Mouse (Mus musculus) stomach, postnatal 0 days (tissue): ENCODE data around the gene Usp30. TPM values are rescaled to one million over a fixed set of nuclear protein-coding genes. Genes with fewer than 3 reads are reported as not detected.
A peak's percentile ranks its signal among the peaks of the same experiment; 100 is the strongest.

Experiments used
- ATAC-seq: fragments of 200-750 bp; cut with Nextera tagmentation; 2 replicates; pipeline ENCODE4 v1.8.0; 2017; ENCODE audit not compliant: low FRiP score, low TSS enrichment
- DNase-seq: peaks from one replicate; pipeline ENCODE4 v3.0.0-alpha.2; 2016; ENCODE audit warnings: low spot score
- H3K27ac ChIP-seq: fragments of 300-500 bp; sonication (generic); replicated peaks from 2 replicates; pipeline ENCODE4 v1.5.1; 2014; ENCODE audit warnings: mild to moderate bottlenecking, control low read depth
- H3K27me3 ChIP-seq: fragments of 300-500 bp; sonication (generic); 2 replicates; pipeline ENCODE4 v1.6.1; 2014; ENCODE audit warnings: low read length; ENCODE audit not compliant: control insufficient read depth, insufficient read depth
- H3K36me3 ChIP-seq: fragments of 300-500 bp; sonication (generic); 2 replicates; pipeline ENCODE4 v1.6.1; 2014; ENCODE audit warnings: low read length, mixed read lengths; ENCODE audit not compliant: control insufficient read depth, insufficient read depth
- H3K4me1 ChIP-seq: fragments of 300-500 bp; sonication (generic); replicated peaks from 2 replicates; pipeline ENCODE4 v1.6.1; 2014; ENCODE audit warnings: antibody characterized with exemption; ENCODE audit not compliant: control insufficient read depth, insufficient read depth
- H3K4me2 ChIP-seq: fragments of 300-500 bp; sonication (generic); replicated peaks from 2 replicates; pipeline ENCODE4 v1.6.1; 2014; ENCODE audit warnings: low read depth, mild to moderate bottlenecking, control low read depth, moderate library complexity
- H3K4me3 ChIP-seq: fragments of 300-500 bp; sonication (generic); 2 replicates; pipeline ENCODE4 v1.5.1; 2014; ENCODE audit warnings: low read depth, low read length, control low read depth
- H3K9ac ChIP-seq: fragments of 300-500 bp; sonication (generic); 2 replicates; pipeline ENCODE4 v1.6.1; 2014; ENCODE audit warnings: mild to moderate bottlenecking, low read length, control low read depth, mixed read lengths
- H3K9me3 ChIP-seq: fragments of 300-500 bp; sonication (generic); 2 replicates; pipeline ENCODE4 v1.6.1; 2016; ENCODE audit warnings: low read length; ENCODE audit not compliant: control insufficient read depth
- CTCF ChIP-seq: IDR thresholded peaks from 2 replicates; pipeline ENCODE4 v1.5.1; 2016; ENCODE audit warnings: antibody characterized with exemption, low read depth, mild to moderate bottlenecking, moderate library complexity
- EP300 ChIP-seq: optimal IDR thresholded peaks from 2 replicates; pipeline ENCODE3; 2016; ENCODE audit warnings: antibody characterized with exemption
- WGBS: fragments of 180-500 bp; shearing (Covaris S2); extraction: QIAGEN DNeasy Blood & Tissue Kit; methylation state at CpG from one replicate; pipeline ENCODE4 v1.1.7; 2014; 5-methylcytosine and 5-hydroxymethylcytosine counted together
- polyA plus RNA-seq: library from polyadenylated mRNA; unstranded; fragments of >200 nt; fragmentation: Nextera tagmentation; extraction: Ambion mirVana; gene quantifications from 2 replicates; pipeline ENCODE4 v1.2.1, GENCODE M21; 2015

Gene Usp30
- polyA plus RNA-seq, 1 experiment from 2014 or later, result 5.3 TPM

DNA sequence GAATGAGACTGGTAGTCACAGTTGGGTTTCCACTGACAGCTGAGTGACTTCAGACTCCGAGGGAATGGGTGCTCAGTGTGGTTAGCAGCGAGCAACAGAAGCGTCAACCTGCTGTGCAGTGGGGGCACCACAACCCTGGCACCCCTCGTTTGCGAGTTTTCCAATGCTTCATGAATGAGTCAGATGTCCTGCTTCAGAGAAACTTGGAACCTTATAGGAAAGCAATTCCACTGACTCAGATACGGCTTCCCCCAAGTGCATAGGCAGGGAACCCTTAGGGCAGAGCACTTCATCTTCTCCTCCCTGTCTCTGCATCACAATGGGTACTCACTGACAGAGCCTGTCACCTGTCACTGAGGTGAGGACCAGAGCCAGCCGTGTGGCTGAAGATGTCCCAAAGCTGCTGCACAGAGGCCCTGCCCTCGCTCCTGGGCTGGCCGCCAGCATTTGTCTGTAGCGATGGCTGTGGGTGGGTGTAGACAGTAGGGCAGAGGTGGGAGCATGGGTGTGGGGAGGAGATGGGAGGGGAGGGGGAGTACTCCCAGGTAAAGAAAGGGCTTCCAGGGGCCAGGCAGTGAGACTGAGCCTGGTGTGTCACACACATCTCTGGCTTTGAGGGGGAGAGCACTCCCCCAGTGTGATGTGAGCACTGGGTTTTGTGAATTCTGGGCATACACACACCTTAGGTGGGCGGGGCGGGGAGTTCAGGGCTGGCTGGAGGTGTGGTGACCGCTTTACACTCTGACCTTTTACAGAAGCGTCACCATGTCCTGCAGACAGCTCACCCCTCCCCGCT lies 72.4 kb downstream of the Usp30 start:
- no peak overlapping the region for H3K4me3 ChIP-seq
- no peaks in the 10 kb centered on the region for H3K27me3 ChIP-seq
- peak overlapping the region; percentile 86 for H3K27ac ChIP-seq
- no peaks in the 10 kb centered on the region for H3K4me1 ChIP-seq
- H3K36me3 ChIP-seq, result no peaks in the 10 kb centered on the region
- ATAC-seq (peak; percentile 34), DNase-seq (peak; percentile 59)
- H3K9me3 ChIP-seq, result no peaks in the 10 kb centered on the region
- no peak for TF ChIP-seq EP300
- TF ChIP-seq CTCF, result no peak
- no peak overlapping the region for H3K9ac ChIP-seq
- H3K4me2 ChIP-seq, result no peak overlapping the region
- 63% methylated on average over 15 of the region's 15 CpGs for WGBS

DNA sequence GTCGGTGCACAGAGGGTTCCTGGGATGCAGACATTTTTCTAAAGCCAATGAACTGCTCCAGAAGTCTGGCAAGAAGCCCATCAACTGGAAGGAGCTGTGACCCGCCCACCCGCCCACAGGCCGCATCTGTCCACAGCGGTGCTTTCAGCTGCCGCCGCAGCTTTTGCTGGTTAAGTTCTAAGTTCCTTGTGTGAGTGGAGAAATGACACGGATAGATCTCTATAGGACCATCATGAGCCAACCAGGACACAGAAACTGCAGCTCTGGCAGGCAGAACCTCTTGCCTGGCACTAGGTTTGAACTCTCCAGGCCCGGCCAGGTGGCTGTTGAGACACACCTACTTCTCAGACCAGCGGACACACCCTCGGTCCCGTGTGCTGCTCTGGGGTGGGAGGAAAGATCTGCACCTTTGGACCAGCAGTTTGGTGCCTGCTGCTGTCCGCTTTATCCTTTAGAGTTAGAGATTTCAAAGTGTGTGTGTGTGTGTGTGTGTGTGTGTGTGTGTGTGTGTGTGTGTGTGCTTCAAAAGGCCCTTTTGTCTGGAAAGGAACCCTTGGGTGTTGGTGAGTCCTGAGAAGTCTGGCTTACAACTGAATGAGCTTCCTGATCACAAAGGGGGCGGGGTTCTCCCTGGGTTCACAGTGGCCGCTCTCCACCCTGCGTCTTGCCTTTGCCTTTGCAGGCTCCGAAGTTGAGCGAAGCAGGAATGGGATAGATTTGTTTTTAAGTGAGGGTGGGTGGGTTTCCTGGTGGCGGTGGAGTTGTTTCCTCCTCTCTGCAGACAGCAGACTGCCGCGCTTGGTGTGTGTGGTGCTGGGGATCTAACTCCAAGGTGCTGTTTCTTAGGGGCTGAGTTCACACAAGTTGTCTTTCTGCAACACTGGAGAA lies 73.3 kb downstream of the Usp30 start:
- Histone ChIP-seq H3K4me3 (no peak overlapping the region), H3K4me1 (no peaks in the 10 kb centered on the region), H3K27ac (peak overlapping the region; percentile 86), H3K4me2 (no peak overlapping the region; the same call in 1 of the 2 replicates), H3K36me3 (no peaks in the 10 kb centered on the region), H3K9me3 (no peaks in the 10 kb centered on the region), H3K9ac (no peak overlapping the region), H3K27me3 (no peaks in the 10 kb centered on the region)
- DNase-seq (peak; percentile 80), ATAC-seq (peak; percentile 71)
- 49% methylated on average over 21 of the region's 21 CpGs for WGBS
- TF ChIP-seq CTCF (no peak), EP300 (no peak)

DNA sequence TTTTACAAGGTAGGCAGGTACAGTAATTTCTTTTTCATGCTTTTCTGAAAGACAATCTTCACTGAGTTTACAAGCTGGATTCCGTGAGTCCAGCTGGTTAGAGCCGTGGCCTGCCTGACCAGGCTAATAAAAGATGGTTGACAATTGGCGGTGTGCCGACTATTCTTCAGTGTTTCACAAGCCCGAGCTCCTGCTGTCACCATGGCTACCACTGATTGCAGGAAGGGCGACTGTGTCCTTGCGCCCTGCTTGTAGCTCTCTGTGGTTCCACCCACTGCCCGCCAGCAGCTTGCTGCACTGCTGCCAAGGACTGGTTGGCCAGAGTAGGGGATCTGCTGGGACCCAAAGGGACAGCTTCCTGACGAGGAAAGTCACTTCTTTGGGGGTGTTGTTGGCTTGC lies 73.9 kb downstream of the Usp30 start:
- DNase-seq (peak; percentile 89), ATAC-seq (peak; percentile 76)
- Histone ChIP-seq H3K9me3 (no peaks in the 10 kb centered on the region), H3K4me2 (no peak overlapping the region), H3K27ac (peak overlapping the region; percentile 86), H3K9ac (no peak overlapping the region), H3K27me3 (no peaks in the 10 kb centered on the region), H3K4me1 (no peaks in the 10 kb centered on the region), H3K36me3 (no peaks in the 10 kb centered on the region), H3K4me3 (no peak overlapping the region)
- WGBS, result 41% methylated on average over 9 of the region's 9 CpGs
- TF ChIP-seq EP300 (no peak), CTCF (no peak)

DNA sequence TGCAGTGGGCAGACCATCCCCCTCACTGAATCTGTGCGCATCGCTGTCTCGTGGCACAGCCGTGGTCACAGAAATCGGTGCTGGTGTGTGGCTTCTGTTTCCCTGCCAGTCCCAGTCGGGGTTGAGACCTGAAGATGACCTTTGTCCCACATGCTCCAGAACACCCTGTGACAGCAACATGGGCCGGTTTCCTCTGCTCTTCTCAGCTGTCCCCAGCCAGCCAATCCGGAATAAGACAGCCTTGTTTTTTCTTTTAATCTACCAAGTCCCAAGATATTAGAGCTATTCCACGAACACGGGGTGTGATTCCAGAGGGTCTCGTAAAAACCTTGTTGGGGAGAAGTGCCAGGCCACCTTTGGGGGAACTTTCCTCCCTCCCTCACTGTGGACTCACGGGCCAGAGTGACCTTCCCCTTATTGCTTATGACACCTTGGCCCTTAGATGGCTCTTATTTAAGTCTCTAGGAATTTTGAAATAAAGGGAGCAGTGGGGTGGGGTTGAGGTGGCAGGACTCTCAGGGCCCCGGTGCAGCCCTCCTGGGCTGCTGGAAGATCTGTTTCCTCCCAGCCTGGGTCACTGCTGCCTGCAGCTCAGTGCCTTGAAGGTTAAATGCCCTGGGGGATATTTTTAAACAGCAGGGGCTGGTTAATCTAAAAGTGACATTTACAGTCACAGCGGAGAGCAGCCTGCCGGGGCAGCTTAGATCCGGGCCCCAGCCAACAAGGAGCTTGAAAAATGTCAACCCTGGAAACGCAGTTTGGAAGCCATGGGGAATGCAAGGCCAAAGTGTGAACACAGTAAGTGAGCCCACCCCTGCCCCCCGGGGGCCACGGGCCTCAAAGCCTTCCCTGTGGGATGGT lies 81.0 kb downstream of the Usp30 start, which contains the start of gene Acacb:
TSS of gene Acacb (plus strand) at position 508 of the 861 bp plus-strand sequence.
- Histone ChIP-seq H3K4me1 (no peaks in the 10 kb centered on the region), H3K36me3 (no peaks in the 10 kb centered on the region), H3K4me3 (no peak within 1 kb of the TSS), H3K4me2 (no peak within 1 kb of the TSS), H3K27me3 (no peaks in the 10 kb centered on the region), H3K9me3 (no peaks in the 10 kb centered on the region), H3K9ac (no peak within 1 kb of the TSS), H3K27ac (peak within 1 kb of the TSS; percentile 30; the same call in 1 of the 2 replicates)
- TF ChIP-seq CTCF (no peak), EP300 (no peak)
- ATAC-seq (peak; percentile 58; the same call in 1 of the 2 replicates), DNase-seq (peak; percentile 51)
- 38% methylated on average over 19 of the region's 19 CpGs for WGBS
